Mouse (Mus musculus): Measurements from ENCODE around the gene Cdc14b.

The Cdc14b gene

DNA sequence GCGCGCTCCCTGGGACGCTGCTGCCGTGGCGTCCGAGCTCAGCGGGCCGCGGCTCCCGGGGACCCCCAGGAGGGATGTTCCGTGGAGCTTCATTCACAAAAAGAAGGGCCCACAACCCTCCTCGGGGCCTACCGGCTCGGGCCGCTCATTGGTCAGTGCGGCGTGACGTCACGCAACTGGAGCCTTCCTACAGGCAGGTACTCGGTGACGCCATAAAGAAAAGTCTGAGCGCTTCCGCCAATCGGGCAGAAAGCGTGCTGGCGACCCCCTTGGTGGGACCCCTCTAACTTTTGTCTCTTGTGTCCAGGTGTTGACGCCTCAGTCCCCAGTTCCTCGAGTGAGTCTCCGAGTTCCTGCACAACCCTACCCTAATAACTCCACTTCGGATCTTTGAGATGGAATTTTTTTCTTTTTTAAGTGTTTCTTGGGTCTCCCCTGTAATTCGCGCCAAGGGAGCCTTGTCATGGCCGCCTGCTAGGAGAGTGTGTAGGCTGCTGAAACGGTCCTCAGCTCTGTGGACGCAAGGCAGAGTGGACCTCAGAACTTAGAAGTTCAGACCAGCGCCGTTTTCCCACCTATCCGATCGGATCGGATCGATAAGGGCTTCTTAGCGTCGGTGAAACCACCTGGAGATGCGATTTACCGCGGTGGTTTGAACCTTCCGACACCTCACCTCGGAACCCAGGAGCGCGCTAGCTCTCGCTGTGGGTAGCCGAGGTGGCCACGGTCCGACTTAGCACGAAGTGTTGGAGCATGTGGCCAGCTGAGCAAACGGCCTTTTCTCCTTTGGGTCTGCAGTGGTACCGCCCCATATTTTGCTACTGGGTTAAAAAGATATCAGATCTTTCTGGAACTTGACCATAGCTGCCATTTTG lies at the start of gene Cdc14b:
Cdc14b (minus strand) TSS at position 412 of the 875 bp plus-strand sequence.
- peak; percentile 86 for DNase-seq

- DNase-seq = no peak
Measured at GRCm38 (mm10) chr13:64322561-64323281, 47.6 kb upstream of the Cdc14b start.

GRCm38 (mm10) chr13:64320334-64320733 lies 45.2 kb upstream of the Cdc14b start:
- DNase-seq = no peak

DNA sequence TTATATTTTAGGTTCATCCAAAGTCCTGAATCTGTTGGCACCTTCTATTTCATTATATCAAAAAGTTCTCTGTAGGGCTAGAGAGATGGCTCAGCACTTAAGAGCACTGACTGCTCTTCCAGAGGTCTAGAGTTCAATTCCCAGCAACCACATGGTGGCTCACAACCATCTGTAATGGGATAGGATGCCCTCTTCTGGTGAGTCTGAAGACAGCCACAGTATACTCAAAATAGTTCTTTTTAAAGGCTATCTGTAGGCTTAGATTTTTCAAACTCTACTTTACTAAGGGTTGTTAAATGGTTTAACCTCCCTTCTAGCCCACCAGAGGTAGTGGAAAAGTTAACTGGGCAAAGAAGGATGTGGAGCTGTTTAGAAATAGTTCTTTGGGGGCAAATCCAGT lies 44.7 kb upstream of the Cdc14b start:
- no peak for DNase-seq

GRCm38 (mm10) chr13:64318355-64318754 lies 43.3 kb upstream of the Cdc14b start:
- peak; percentile 79 for DNase-seq

GRCm38 (mm10) chr13:64315483-64316050 lies 40.5 kb upstream of the Cdc14b start:
- DNase-seq = peak; percentile 54

DNA sequence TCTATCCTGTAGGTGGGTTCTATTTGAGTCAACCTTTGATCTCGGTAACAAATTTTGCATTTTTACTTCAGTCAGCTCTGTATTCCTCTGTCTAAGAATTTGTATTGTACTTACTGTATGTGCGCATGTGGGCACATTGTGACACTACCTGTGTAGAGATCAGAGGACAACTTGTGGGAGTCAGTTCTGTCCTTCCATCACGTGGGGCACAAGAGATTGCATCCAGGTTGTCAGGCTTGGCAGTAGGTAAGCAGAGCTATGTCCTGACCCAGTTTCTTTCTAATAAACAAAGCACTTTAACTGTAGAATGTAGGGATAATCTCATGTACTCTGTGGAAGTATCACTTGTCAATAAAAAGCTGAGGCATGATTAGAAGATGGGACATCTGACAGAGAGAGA lies 39.0 kb upstream of the Cdc14b start:
- DNase-seq = no peak

DNA sequence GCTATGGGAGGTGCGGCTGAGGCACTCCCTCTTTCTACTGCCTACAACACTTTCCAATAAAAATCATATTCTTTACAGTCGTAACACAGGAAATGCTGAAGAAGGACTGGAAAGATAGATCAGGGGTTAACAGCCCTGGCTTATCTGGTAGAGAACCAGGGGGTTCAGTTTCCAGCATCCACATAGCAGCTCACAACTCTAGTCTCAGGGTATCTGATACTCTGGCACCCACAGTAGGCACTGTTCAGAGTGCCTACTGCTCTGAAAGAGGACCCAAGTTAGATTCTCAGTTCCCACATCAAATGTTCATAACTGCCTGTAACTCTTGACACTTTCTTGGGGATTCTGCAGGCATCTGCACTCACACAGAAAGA lies 37.8 kb upstream of the Cdc14b start:
- DNase-seq = no peak

DNA sequence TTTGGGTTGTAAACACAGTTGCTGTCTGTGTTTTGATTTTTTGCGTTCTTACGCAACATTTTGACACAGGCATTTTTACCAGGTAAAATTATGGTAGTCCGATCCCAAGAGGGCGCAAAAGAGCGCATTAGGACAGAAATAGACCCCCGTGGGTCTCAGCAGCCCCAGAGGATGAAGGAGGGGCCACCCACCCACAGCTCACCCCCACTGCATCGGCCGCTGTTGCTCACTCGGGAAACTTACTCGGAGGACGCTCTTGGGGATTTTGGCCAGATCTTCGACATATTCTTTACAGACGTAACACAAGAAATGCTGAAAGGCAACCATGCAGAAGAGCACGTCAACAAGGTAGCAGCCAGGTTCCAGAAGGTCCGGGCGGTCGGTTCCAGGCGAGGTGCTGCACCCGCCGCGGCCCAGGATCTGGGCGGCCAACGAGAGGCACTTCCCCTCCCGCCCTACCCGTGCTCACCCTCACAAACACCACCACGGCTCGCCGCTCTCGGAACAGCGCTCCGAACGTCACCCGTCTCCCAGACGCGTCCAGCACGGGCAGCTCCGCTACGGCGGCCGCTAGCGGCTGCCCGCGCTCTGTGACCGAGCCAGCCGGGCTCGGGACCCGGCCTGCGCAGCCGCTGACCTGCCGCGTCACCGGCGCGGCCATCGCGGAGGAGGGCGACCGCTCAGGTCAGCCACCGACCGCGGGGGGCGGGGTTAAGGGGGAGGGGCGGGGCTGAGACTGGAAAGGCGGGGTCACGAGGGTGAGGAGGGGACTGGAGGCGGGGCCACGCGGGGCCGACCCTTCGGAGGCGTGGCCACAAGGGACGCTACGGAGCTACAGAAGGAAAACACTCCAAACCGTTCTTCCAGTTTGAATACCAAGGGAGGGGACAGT lies 37.2 kb upstream of the Cdc14b start, which contains the start of gene Aaed1:
Aaed1 (minus strand) TSS at position 687 of the 892 bp plus-strand sequence.
- DNase-seq = peak; percentile 96

DNA sequence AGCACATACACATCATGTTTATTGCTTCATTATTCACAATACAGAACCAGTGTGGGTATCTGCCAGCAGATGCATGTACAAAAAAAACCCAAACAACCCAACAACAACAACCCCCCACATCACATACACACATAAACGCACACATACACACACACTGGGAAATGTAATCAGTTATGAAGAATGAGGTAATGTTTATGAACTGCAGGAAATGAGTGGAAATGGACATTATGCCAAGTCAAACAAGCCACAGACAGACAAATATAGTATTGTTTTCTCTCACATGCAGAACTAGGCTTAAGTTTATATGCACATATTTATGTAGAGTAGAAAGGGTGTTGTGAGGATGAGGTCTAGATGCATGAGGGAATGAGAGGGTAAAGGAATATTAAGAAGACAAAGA lies 36.2 kb upstream of the Cdc14b start:
- no peak for DNase-seq

- no peak for DNase-seq
Measured at GRCm38 (mm10) chr13:64310585-64310984, 35.5 kb upstream of the Cdc14b start.

DNA sequence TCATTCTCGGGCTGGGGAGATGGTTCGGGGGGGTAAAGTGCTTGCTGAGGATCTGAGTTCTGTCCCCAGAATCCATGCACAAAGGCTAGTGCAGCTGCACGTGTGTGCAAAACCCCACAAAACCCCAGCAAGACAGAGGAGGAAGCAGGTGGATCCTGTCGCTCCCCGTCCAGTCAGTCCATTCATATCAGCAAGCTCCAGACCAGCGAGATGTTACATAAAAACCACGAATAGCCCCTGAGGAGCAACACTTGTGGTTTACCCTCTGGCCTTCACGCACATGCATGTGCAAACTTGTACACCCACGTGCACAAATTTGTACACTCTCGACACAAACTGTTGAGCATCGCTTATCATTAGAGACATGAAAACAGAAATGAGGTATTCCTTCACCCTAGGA lies 34.8 kb upstream of the Cdc14b start:
- DNase-seq = no peak

- no peak for DNase-seq
Measured at GRCm38 (mm10) chr13:64309036-64309435, 33.9 kb upstream of the Cdc14b start.

- no peak for DNase-seq
Measured at GRCm38 (mm10) chr13:64307508-64307907, 32.4 kb upstream of the Cdc14b start.

GRCm38 (mm10) chr13:64306078-64306477 lies 31.0 kb upstream of the Cdc14b start:
- peak; percentile 55 for DNase-seq

- DNase-seq = no peak
Measured at GRCm38 (mm10) chr13:64299069-64299468, 24.0 kb upstream of the Cdc14b start.

- DNase-seq = peak; percentile 27
Measured at GRCm38 (mm10) chr13:64286791-64287190, 11.7 kb upstream of the Cdc14b start.

- no peak for DNase-seq
Measured at GRCm38 (mm10) chr13:64286321-64286720, 11.2 kb upstream of the Cdc14b start.

GRCm38 (mm10) chr13:64284676-64285075 lies 9.6 kb upstream of the Cdc14b start:
- no peak for DNase-seq

- no peak for DNase-seq
Measured at GRCm38 (mm10) chr13:64280940-64281339, 5.8 kb upstream of the Cdc14b start.

DNA sequence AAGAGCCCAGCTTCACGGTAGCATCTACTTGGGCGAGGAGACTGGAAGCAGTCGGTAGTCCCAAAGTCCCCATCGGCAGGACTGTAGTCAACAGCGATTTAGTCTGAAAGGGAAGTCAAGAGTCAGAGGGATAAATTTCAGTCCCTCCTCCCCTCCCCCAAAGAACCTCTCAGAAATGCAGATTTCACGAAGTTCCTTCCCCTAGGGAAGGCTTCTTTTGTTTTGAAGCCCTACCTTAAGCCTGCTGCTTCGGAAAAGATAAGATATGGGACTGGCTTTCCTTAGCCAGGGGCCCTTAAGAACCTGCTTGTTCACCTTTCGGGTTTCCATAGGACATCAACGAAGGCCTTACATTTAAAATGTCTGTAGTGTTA lies 651 bp upstream of the Cdc14b start:
- DNase-seq = no peak

All from kidney, postnatal 14 days (tissue).